ENCODE assay signal across 13 mouse cellular contexts in the genomic region with DNA sequence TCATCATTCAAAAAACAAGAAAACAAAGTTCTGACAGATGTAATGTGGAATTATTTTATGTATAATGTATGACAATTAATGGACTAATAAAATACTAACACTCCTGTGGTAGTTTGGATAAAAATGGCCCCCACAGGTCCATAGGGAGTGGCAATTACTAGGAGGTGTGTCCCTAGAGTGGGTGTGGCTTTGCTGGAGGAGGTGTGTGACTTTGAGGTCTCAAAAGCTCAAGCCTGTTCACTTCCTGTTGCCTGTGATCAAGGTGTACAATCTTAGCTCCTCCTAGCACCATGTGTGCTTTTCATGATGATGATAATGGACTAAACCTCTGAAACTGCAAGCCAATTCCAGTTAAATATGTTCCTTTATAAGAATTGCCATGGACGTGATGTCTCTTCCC. TPM values are rescaled to one million over a fixed set of nuclear protein-coding genes. Genes with fewer than 3 reads are reported as not detected.
DNase-seq lines count a peak whose midpoint lies in the region; ATAC-seq lines count a peak whose summit lies in the region.
"Had no signal": no experiment of that assay in that cellular context is flagged by ENCODE, and none has a peak within 500 bp of the region (broad histone marks: within the 10 kb centered on the region; RNA-seq: fewer than 3 reads in every experiment).

No protein-coding gene starts in this region.

- ATAC-seq in CD4-positive, CD25-positive, alpha-beta regulatory T cell, adult 4 months, result peak; percentile 83
- ATAC-seq in megakaryocyte progenitor cell, adult 5-6 weeks (replicated peaks; ENCODE audit: poor library complexity), result peak; percentile 78
- ATAC-seq: forebrain, postnatal 0 days had no signal

- peak; percentile 77 for DNase-seq in T-cell, adult 2 months (ENCODE audit: low spot score)
- DNase-seq in thymus, postnatal 14 days, result peak; percentile 62
- no peak for DNase-seq in kidney, postnatal 25 days
- DNase-seq in layer of hippocampus, adult 11-12 months (ENCODE audit: low spot score), result no peak
- no peak for DNase-seq in layer of hippocampus, postnatal 14 days (ENCODE audit: low spot score in 2 of 2)
- DNase-seq: adrenal gland, postnatal 36 days; forebrain, postnatal 0 days; gastrocnemius, postnatal 36 days; heart, postnatal 4 days; kidney, adult 9 months; lung, adult 2 months had no signal

RNA-seq across cellular contexts. Expression of a gene that starts 22.7 kb away (rescaled TPM):
- 100 to 1,000 TPM; 369 to 477 TPM for polyA plus RNA-seq in CD4-positive, CD25-positive, alpha-beta regulatory T cell, adult 4 months (2017; shearing (Covaris generic))
- 39.1 and 41.1 TPM in 2 replicates for total RNA-seq in megakaryocyte progenitor cell, adult 5-6 weeks (2015)
- total RNA-seq in megakaryocyte progenitor cell, adult 5-6 weeks (2017), result 51.9 and 52.0 TPM in 2 replicates
- 100 to 1,000 TPM; 157 to 168 TPM for total RNA-seq in layer of hippocampus, postnatal 14 days (2021)

Comparison
In these comparisons a context has a peak if more than half of its experiments do, and no peak if none do; other contexts are left out.
1. DNase-seq: peak in T-cell, adult 2 months (single experiment) and thymus, postnatal 14 days (single experiment); none in kidney, postnatal 25 days (0 of 2), layer of hippocampus, adult 11-12 months (single experiment) and layer of hippocampus, postnatal 14 days (0 of 2).